Mouse (Mus musculus) hindbrain, embryonic 10.5 days (tissue): ENCODE results near the gene Poc1b. TPM values are rescaled to one million over a fixed set of nuclear protein-coding genes. Genes with fewer than 3 reads are reported as not detected.
A peak's percentile ranks its signal among the peaks of the same experiment; 100 is the strongest.

Experiments used
- DNase-seq: peaks from one replicate; pipeline ENCODE4 v3.0.0-alpha.2; 2017; ENCODE audit warnings: low spot score
- H3K27ac ChIP-seq: fragments of 300-500 bp; sonication (generic); 2 replicates; pipeline ENCODE4 v1.5.1; 2016; ENCODE audit warnings: mild to moderate bottlenecking, moderate library complexity
- H3K27me3 ChIP-seq: fragments of 300-500 bp; sonication (generic); 2 replicates; pipeline ENCODE4 v1.6.1; 2016; ENCODE audit warnings: mild to moderate bottlenecking; ENCODE audit not compliant: poor library complexity, insufficient read depth, severe bottlenecking
- H3K36me3 ChIP-seq: fragments of 300-500 bp; sonication (generic); 2 replicates; pipeline ENCODE4 v1.6.1; 2016; ENCODE audit warnings: mild to moderate bottlenecking, moderate library complexity
- H3K4me1 ChIP-seq: fragments of 300-500 bp; sonication (generic); replicated peaks from 2 replicates; pipeline ENCODE4 v1.6.1; 2016; ENCODE audit warnings: mild to moderate bottlenecking
- H3K4me3 ChIP-seq: fragments of 300-500 bp; sonication (generic); 2 replicates; pipeline ENCODE4 v1.5.1; 2016; ENCODE audit warnings: mild to moderate bottlenecking, moderate library complexity
- H3K9me3 ChIP-seq: fragments of 300-500 bp; sonication (generic); 2 replicates; pipeline ENCODE4 v1.6.1; 2016; ENCODE audit warnings: mild to moderate bottlenecking, moderate library complexity
- WGBS: fragments of 180-500 bp; shearing (Covaris S2); methylation state at CpG from one replicate; pipeline ENCODE4 v1.1.7; 2016; 5-methylcytosine and 5-hydroxymethylcytosine counted together
- polyA plus RNA-seq: library from polyadenylated mRNA; unstranded; fragments of >200 nt; fragmentation: Nextera tagmentation; extraction: Ambion mirVana; gene quantifications from 2 replicates; pipeline ENCODE4 v1.2.1, GENCODE M21; 2016

Poc1b gene
- polyA plus RNA-seq, 1 experiment from 2014 or later = 27.6 TPM

DNA sequence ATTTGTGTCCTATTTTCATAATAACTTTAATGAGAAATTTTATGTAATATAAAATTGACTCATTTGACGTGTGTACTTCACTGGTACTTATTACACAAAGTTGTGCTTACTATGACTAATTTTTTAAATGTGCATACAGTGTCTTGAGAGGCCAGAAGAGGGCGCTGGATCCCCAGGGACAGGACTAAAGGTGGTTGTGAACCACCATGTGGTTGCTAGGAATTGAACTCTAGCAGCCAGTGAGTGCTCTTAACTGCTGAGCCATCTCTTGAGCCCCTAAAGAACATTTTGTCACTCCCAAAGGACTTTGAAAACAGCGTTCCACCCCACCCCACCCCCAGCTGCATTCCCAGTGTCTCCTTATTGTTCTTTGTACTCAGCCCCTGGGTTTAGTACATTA lies 84.0 kb downstream of the Poc1b start:
- no peaks in the 10 kb centered on the region for H3K9me3 ChIP-seq
- H3K27ac ChIP-seq = no peak overlapping the region
- H3K4me3 ChIP-seq = no peak overlapping the region
- H3K4me1 ChIP-seq = no peaks in the 10 kb centered on the region
- DNase-seq = peak; percentile 42
- 42% methylated on average over 3 of the region's 3 CpGs for WGBS
- no peaks in the 10 kb centered on the region for H3K27me3 ChIP-seq
- peaks cover 6% of the 10 kb centered on the region; the same call in 1 of the 2 replicates for H3K36me3 ChIP-seq

DNA sequence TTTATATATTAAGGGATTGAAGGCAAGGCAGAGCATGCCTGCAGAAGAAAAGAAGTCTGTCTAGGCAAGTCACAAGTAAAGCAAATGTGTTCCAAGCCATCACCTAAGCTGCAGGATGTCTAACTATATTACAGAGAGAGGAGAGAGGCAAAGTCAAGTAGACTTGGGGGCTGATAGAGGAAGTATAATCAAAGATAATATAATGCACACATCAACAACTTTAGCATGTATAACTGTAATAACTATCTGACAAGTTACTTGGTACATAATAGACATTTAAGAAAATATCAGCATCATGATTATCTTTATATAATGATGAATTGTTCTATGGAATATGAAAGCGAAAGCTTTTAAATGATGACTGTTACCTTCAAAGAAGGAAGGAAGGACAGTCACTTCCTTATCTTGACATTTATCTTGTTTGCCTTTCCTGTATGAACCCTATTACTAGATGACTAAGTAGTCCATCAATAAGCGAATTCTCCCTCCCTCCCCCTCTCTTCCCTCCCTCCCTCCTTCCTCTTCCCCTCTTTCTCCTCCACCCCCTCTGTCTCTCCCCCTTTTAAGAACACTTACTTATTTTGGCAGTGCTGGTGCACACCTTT lies 87.7 kb downstream of the Poc1b start:
- no peak overlapping the region for H3K4me3 ChIP-seq
- WGBS = 86% methylated on average over 2 of the region's 2 CpGs
- peaks cover 20% of the 10 kb centered on the region for H3K4me1 ChIP-seq
- DNase-seq = no peak
- no peak overlapping the region for H3K27ac ChIP-seq
- peaks cover 19% of the 10 kb centered on the region for H3K36me3 ChIP-seq
- H3K27me3 ChIP-seq = no peaks in the 10 kb centered on the region
- H3K9me3 ChIP-seq = no peaks in the 10 kb centered on the region

DNA sequence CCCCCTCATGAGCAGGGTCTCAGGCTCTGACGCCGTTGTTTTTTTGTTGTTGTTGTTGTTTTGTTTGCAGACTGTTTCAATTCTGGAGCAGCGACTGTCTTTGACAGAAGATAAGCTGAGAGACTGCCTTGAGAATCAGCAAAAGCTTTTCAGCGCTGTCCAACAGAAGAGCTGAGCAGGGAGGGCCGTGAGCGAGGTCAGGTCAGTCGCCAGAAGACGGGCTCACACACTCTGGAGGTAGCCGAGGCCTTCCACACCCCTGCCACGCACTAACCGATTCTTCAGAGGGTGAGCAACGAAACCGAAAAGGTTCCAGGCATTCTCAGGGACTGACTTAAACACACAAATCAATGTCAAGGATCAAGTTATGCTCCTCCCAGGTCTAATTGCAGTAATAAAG lies 89.7 kb downstream of the Poc1b start:
- no peak overlapping the region for H3K4me3 ChIP-seq
- WGBS = 78% methylated on average over 13 of the region's 13 CpGs
- no peak for DNase-seq
- peaks cover 32% of the 10 kb centered on the region for H3K4me1 ChIP-seq
- H3K27ac ChIP-seq = 0 out of 2 replicates have a peak overlapping the region, but pooled peaks have one; percentile 70
- H3K27me3 ChIP-seq = no peaks in the 10 kb centered on the region
- H3K9me3 ChIP-seq = no peaks in the 10 kb centered on the region
- H3K36me3 ChIP-seq = peaks cover 21% of the 10 kb centered on the region

DNA sequence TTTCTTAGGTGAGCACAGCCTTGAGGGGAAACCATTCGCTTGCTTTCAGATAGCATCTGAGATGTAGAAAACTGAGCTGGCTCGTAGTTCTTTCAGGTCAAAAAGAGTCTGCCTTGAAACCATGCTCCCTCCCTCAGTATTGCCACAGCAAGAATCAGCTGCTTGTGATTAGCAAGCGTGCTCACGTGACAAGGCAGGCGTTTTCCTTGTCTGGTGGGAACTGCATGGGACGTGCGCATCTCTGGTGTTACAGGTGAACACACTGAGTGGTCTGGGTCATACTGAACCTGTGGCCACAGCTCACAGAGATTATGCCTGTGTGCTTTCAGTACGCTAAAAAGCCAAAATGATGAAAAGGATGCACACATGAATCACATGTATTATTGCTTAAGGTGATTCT lies 90.3 kb downstream of the Poc1b start:
- DNase-seq = no peak
- H3K4me3 ChIP-seq = no peak overlapping the region
- 78% methylated on average over 8 of the region's 8 CpGs for WGBS
- no peaks in the 10 kb centered on the region for H3K27me3 ChIP-seq
- peaks cover 36% of the 10 kb centered on the region for H3K4me1 ChIP-seq
- peak overlapping the region; percentile 70; the same call in 1 of the 2 replicates for H3K27ac ChIP-seq
- no peaks in the 10 kb centered on the region for H3K9me3 ChIP-seq
- peaks cover 21% of the 10 kb centered on the region for H3K36me3 ChIP-seq

DNA sequence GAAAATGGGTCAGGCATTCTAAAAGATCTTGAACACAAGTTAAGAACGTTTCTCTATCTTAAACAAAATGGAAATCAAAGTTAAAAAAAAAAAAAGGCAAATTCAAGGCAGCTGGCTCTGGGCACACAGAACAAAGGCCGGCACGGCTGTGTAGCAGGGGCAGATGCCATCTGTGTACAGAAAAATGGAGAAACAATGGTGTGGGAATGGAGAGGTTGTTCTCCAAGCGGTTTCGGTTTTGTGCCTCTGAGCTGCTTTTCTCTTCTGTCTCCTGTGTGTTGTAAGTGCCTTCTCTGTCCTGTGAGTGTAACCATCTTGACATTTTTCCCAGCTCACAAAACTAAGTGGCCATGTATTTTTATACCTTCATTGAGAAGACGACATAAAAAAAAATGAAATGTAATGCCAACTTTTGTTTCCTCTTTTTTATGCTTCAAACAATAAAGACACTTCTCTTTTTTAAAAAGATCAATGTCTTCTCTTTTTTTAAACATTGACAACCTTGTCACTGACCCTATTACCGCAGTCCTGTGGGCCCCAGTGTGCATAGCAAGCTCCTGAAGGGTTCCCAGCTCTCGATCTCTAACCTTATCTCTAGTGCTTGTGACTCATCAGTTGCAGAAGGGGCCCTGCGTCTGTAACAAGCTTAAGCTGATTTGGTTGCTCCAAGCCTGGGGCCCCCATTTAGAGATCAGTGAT lies 90.9 kb downstream of the Poc1b start:
- peak overlapping the region; percentile 73 for H3K27ac ChIP-seq
- H3K4me1 ChIP-seq = peaks cover 39% of the 10 kb centered on the region
- 63% methylated on average over 9 of the region's 9 CpGs for WGBS
- no peak overlapping the region for H3K4me3 ChIP-seq
- H3K27me3 ChIP-seq = no peaks in the 10 kb centered on the region
- DNase-seq = no peak
- H3K9me3 ChIP-seq = no peaks in the 10 kb centered on the region
- peaks cover 21% of the 10 kb centered on the region for H3K36me3 ChIP-seq

DNA sequence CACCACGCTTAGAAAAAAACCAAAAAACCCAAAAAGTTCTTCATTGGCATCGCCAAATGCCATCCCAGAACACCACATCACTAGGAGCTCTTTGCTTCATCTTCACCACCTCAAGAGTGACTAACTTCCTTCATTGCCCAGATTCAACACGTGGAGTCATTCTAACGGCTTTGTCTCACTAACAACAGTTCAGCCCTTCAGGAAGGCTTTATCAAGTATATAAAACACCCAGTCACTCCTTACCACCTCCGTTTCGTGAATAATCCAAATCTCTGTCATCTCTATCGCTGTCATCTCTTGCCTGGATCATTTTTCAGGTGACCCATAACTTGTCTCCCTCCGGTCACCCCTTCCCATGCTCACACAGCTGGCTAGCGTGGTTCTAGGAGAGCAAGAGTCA lies 92.1 kb downstream of the Poc1b start:
- Histone ChIP-seq H3K36me3 (peaks cover 21% of the 10 kb centered on the region), H3K4me1 (peaks cover 50% of the 10 kb centered on the region), H3K27ac (no peak overlapping the region), H3K27me3 (no peaks in the 10 kb centered on the region), H3K4me3 (no peak overlapping the region), H3K9me3 (no peaks in the 10 kb centered on the region)
- WGBS = 93% methylated on average over 9 of the region's 9 CpGs
- no peak for DNase-seq

DNA sequence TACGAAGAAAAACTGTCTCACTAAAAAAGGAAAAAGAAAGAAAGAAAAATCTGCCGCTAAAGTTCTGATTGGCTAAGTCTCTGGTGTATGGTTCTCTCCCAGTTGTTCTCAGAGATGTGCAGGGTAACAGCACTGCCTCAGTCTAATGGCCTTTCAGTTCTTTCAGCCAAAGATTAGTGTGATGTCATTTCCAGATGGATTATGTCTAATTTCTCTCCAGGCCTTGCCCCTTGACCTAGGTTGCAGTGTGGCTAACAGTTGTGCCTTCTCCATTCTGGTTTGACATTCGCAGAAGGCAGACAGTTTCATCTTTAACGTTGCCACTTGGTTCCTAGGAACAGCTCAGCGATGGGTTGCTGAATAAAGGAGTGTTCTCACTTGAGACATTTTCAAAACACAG lies 94.1 kb downstream of the Poc1b start:
- Histone ChIP-seq H3K36me3 (peaks cover 21% of the 10 kb centered on the region), H3K27ac (0 out of 2 replicates have a peak overlapping the region, but pooled peaks have one; percentile 5), H3K9me3 (no peaks in the 10 kb centered on the region), H3K4me3 (no peak overlapping the region), H3K27me3 (no peaks in the 10 kb centered on the region), H3K4me1 (peaks cover 60% of the 10 kb centered on the region)
- DNase-seq = no peak
- WGBS = 78% methylated on average over 5 of the region's 5 CpGs

DNA sequence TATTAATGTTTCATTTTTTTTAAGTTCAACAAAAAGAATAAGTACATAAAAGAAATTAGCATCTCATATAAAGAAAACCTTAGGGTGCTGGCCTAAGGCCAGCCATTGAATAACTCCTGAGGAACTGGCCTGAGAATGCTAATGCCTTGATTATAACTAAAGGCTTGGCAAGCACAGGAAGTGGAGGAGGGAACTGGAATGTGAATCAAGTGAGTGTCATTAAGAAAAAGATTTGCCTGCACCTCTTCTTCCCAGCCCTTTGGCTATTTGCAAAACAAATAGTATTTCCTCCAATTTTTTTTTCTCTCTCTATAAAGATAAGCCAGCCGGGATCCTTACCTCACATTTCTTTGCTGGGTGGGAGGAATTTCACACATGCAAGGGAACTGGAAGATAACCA lies 95.0 kb downstream of the Poc1b start:
- H3K4me1 ChIP-seq = peaks cover 54% of the 10 kb centered on the region
- H3K27ac ChIP-seq = no peak overlapping the region
- H3K9me3 ChIP-seq = no peaks in the 10 kb centered on the region
- peaks cover 17% of the 10 kb centered on the region for H3K36me3 ChIP-seq
- no peaks in the 10 kb centered on the region for H3K27me3 ChIP-seq
- WGBS = 65% methylated on average over 1 of the region's 1 CpGs
- DNase-seq = no peak
- no peak overlapping the region for H3K4me3 ChIP-seq

DNA sequence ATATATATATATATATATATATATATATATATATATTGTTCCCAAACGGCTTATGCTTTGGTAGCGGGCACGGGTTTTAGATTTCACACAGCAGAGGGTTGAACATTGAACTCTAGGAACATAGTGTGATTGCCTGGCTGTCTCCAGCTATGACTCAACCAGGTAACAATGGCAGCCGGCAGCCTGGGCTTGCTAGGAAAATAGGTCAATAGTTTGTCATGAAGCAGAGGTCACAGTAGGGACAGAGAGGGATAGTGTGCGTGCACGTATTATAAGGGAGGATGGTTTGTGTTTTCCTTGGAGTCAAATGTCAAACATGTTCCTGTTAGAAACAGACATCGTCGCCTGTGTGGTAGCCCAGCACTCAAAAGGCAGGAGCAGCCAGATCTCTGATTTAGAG lies 95.5 kb downstream of the Poc1b start:
- no peaks in the 10 kb centered on the region for H3K9me3 ChIP-seq
- H3K4me1 ChIP-seq = peaks cover 51% of the 10 kb centered on the region

DNA sequence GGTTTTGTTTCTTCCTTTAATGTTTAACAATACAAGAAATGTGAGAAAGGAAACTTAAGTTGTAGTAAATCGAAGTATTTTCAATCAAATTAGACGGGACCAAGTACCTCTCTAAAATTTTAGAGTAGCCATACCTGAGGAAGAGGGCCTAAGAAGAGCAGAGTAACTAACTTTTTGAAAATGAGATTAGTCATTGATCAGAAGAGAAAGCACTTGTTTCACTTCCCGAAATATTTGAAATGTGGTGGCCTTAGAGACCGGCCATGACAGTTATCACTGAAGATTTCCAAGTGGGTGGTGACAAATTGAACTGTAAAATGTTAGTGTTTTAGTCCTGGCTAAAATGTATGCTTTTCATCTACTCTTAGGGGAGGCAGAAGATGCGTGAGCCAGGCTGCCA lies 96.3 kb downstream of the Poc1b start:
- H3K4me1 ChIP-seq = peaks cover 46% of the 10 kb centered on the region
- peak overlapping the region; percentile 50 for H3K4me3 ChIP-seq
- WGBS = 52% methylated on average over 5 of the region's 5 CpGs
- DNase-seq = no peak
- H3K9me3 ChIP-seq = no peaks in the 10 kb centered on the region
- H3K27me3 ChIP-seq = no peaks in the 10 kb centered on the region
- peaks cover 11% of the 10 kb centered on the region for H3K36me3 ChIP-seq
- H3K27ac ChIP-seq = peak overlapping the region; percentile 88

More for the DNA sequence above, 95.5 kb downstream of the Poc1b start:
- Histone ChIP-seq H3K27ac (no peak overlapping the region), H3K27me3 (no peaks in the 10 kb centered on the region), H3K4me3 (no peak overlapping the region), H3K36me3 (peaks cover 13% of the 10 kb centered on the region)
- no peak for DNase-seq
- WGBS = 48% methylated on average over 8 of the region's 8 CpGs

DNA sequence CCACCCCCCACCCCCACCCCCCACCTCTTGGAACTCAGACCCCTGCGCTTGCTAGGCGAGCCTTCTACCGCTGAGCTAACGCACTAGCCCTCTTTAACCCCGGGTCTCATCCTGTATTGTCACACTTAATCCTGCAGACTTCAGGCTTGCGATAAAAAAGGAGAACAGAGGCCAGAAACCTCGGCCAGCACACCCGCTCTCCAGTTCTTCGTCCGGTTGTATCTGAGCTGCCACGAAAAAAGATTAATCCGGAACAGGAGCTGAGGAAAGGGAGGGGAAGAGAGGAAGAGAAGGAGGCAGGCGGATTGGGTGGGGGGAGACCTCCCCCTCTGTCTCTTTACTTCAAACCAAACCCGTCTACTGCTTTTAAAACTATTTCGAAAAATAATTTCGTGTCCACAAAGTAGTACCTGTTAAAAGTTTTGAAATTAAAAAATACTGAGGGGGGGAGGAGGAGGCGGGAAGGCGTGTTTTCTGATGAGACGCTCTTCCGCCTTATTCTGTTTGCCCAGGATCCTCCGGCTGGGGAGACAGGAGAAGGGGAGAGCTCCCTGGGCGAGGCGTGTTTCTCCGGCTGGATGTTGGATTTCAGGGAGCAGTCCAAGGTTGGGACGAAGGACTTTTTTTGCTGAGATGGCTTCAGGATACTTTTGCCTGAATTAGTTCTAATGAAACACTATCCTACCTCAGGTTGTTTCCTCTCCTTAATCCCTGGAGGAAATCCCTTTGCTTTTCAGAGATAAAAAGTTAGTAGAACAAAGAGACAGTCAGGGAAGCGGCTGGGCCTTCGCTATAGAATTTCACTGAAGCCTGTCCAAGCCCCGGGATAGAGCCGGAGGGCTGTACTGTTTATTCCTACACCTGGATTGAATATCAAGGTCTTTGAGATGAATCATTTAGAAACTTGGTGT lies 97.0 kb downstream of the Poc1b start:
- Histone ChIP-seq H3K27me3 (no peaks in the 10 kb centered on the region), H3K4me3 (peak overlapping the region; percentile 50), H3K4me1 (peaks cover 45% of the 10 kb centered on the region), H3K9me3 (no peaks in the 10 kb centered on the region), H3K36me3 (peaks cover 5% of the 10 kb centered on the region; the same call in 1 of the 2 replicates), H3K27ac (peak overlapping the region; percentile 88)
- 1% methylated on average over 29 of the region's 29 CpGs for WGBS
- peak; percentile 46 for DNase-seq

DNA sequence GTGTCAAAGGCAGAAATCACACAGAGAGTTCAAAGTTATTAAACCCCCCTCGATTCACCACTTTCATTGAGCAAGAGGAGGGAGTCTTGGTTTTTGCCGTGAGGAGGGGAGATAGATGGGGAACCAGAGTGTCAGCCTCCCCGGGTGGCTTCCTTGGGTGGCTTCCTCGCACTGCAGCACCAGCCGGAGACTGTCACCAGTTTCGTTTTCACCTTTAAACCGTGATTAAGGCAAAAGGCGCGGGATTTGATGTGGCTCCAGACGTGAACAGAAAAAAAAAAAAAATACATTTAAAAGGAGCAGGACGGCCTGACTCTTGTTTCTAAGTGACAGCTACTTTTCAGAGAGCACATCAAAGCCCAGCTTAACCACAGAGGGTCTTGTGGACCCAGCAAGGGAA lies 97.7 kb downstream of the Poc1b start:
- 8% methylated on average over 11 of the region's 11 CpGs for WGBS
- Histone ChIP-seq H3K27me3 (no peaks in the 10 kb centered on the region), H3K36me3 (0 out of 2 replicates have a peak, but pooled peaks cover 2% of the 10 kb centered on the region), H3K4me1 (peaks cover 42% of the 10 kb centered on the region), H3K4me3 (peak overlapping the region; percentile 50), H3K9me3 (no peaks in the 10 kb centered on the region), H3K27ac (peak overlapping the region; percentile 88)
- DNase-seq = peak; percentile 41
